Mouse (Mus musculus): Measurements from ENCODE around the gene Ier2. TPM values are rescaled to one million over a fixed set of nuclear protein-coding genes. Genes with fewer than 3 reads are reported as not detected.
A peak's percentile ranks its signal among the peaks of the same experiment; 100 is the strongest.
"Not testable (repeated sequence)": the region's sequence is repeated elsewhere in the genome, so short reads cannot be mapped to it uniquely, and the experiment has no call there.

Gene Ier2
- total RNA-seq, 2 experiments from 2014 or later, result 8.8 to 9.6 TPM

GRCm38 (mm10) chr8:84698929-84699401 is 36.3 kb upstream of the Ier2 start:
- DNase-seq (ENCODE audit: extremely low spot score in 1 of 2, low spot score in 1 of 2), result no peak

DNA sequence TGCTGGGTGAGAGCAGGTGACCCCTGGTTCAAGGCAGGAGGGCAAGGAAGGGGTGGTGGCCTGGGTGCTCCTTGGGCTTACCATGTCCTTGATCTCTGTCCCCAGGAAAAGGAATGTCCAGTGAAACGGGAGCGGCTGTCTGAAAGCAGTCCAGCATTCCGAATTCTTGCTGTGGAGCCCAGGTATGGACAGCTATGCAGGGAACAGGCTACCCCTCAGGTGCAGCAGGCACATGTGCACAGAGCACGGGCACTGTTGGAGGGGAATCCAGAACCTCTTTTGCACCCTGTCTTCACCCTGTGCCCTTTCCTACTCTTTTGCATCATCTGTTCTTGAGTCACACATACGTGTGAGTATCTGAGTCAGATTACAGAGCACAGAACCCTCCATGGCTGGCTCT is 35.6 kb upstream of the Ier2 start:
- DNase-seq (ENCODE audit: extremely low spot score in 1 of 2, low spot score in 1 of 2), result no peak

GRCm38 (mm10) chr8:84697166-84698130 is 34.8 kb upstream of the Ier2 start:
- DNase-seq (ENCODE audit: extremely low spot score in 1 of 2, low spot score in 1 of 2), result no peak

DNA sequence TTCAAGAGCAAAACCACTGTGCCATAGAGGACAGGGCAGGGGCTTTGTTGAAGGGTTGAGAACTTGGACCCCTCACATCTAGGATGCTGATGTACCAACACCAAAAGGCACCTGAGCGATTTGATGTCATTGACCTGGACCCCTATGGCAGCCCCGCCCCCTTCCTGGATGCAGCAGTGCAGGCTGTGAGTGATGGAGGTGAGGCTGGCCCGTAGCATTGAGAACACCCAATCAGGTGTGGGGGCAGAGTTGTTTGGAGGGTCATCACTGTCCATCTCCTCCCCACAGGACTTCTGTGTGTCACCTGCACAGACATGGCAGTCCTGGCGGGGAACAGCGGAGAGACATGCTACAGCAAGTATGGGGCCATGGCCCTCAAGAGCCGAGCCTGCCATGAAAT is 32.5 kb upstream of the Ier2 start:
- DNase-seq (ENCODE audit: extremely low spot score in 1 of 2, low spot score in 1 of 2), result no peak

GRCm38 (mm10) chr8:84693332-84693731 is 30.7 kb upstream of the Ier2 start:
- no peak for DNase-seq (ENCODE audit: extremely low spot score in 1 of 2, low spot score in 1 of 2)

GRCm38 (mm10) chr8:84689091-84689915 is 26.7 kb upstream of the Ier2 start:
- peak; percentile 73 to 77 for DNase-seq (ENCODE audit: extremely low spot score in 1 of 2, low spot score in 1 of 2)

DNA sequence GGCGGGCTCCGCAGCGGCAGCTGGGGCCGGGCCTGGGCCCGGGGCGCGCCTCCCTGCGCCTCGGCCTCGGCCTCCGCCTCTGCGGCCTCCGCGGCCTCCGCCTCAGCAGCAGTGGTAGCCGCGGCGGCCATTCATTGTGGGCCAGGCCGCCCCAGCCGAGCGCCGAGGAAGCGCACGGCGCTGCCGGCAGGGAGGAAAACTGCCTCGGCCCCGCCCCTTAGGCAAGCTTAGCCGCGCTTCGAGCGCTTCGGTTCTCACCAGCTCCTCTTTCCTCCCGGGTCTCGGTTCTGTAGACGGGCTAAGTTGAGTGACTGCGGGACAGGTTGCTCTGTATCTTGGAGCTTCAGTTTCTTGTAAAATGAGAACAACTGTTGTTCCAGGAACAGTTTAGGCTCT is 25.1 kb upstream of the Ier2 start, which contains the start of gene Nacc1:
Gene Nacc1, minus strand, starts transcription at position 158 of the 396 bp plus-strand sequence.
- peak; percentile 67 to 74 for DNase-seq (ENCODE audit: extremely low spot score in 1 of 2, low spot score in 1 of 2)

GRCm38 (mm10) chr8:84687003-84687704 is 24.5 kb upstream of the Ier2 start:
- DNase-seq (ENCODE audit: extremely low spot score in 1 of 2, low spot score in 1 of 2), result no peak

- DNase-seq (ENCODE audit: extremely low spot score in 1 of 2, low spot score in 1 of 2), result peak in 1 of 2 experiments; percentile 47
These were observed 23.7 kb upstream of the Ier2 start, which contains the start of gene Trmt1 for GRCm38 (mm10) chr8:84686191-84687002. Gene Trmt1 (plus strand): TSS chr8:84686307.

DNA sequence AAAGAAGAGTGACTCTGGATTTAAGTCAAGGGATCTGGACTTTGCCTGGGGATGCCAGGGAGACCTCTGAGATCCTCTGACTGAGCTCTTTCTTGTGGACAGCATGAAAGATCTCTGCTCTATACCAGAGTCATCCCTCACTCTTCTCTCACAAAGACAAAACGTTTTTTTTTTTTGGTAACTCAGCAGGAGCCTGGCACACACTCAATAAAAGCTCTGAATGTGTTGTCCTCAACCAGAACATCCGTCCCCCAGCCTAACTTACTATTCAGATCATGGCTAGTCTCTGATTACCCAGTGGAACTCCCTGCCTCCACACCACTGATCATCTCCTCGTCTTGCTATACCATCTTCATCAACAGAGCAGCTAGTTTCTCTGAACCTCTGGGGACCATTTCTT is 21.9 kb upstream of the Ier2 start:
- DNase-seq (ENCODE audit: extremely low spot score in 1 of 2, low spot score in 1 of 2), result no peak

DNA sequence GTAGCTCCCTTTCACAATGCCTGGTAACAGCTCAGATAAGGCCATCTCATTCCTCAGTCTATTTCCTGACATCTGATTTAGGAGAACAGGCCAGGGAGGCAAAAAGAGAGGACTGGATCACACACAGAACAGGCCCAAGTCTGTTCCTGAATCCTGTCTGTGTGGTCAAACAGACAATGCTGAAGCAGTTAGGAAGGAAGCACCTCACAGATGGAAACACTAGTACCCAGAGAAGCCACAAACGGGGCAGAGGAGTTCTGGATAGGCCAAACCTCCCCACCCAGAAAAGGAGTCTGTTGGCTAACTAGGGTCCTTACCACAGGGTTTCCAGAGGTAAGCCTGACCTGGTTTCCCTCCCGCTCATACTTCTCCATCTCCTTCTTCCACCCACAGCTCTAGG is 19.6 kb upstream of the Ier2 start:
- no peak for DNase-seq (ENCODE audit: extremely low spot score in 1 of 2, low spot score in 1 of 2)

GRCm38 (mm10) chr8:84681476-84681875 is 18.8 kb upstream of the Ier2 start:
- no peak for DNase-seq (ENCODE audit: extremely low spot score in 1 of 2, low spot score in 1 of 2)

- no peak for DNase-seq (ENCODE audit: extremely low spot score in 1 of 2, low spot score in 1 of 2)
These were observed 14.7 kb upstream of the Ier2 start for GRCm38 (mm10) chr8:84677305-84677704.

DNA sequence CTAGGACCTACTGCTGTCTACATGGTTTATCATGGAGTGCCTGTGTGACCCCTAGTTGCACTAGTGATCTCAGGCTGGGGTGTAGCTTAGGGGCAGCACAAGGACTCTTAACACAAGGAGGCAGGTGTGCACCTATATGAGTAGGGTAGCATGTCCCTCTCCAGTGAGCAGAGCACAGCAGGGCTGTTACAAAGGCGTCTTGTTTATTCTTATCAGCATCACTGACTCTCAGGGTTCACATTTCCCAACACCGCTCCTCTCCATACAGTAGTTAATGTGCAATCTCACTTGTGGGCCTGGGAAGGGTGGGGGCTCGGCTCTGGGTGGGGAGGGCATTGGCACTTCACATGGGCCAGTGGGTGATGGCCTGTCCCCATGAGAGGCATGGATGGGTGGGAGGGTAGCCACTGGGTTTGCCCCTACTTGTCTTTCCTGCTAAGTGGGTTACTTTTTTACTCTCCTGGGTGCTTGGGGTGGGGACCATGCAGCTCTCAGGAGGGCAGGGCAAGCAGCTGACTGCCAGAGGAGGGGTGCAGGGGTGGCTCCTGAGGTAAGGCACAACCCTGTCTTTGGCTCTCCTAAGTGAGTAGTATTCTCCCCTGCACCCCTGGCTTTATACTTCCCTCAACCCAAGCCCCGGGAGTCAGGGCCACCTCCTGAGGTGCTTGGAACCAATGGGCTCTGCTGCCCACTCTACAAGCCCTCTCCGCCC is 7.8 kb upstream of the Ier2 start:
- not testable (repeated sequence) for DNase-seq (ENCODE audit: extremely low spot score in 1 of 2, low spot score in 1 of 2)

GRCm38 (mm10) chr8:84668731-84669485 is 6.3 kb upstream of the Ier2 start:
- no peak for DNase-seq (ENCODE audit: extremely low spot score in 1 of 2, low spot score in 1 of 2)

DNA sequence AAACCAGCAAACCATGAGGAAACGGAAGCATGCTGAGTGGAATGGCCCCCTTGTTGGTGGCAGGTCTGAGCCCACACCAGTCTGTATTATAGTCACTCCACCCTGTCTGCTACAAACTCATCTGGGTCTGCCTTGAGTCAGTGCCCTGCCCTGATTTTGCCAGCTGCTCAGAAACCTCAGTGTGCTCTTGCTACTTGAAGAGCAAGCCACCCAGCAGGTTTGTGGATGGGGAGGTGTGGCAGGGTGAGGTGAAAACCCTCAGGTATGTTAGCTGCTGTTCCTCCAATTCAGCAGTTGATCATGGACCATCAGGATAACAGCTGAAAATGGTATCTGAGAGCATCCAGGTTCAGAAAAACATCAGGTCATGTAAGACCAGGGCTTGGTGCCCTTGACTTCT is 5.4 kb upstream of the Ier2 start:
- DNase-seq (ENCODE audit: extremely low spot score in 1 of 2, low spot score in 1 of 2), result no peak

GRCm38 (mm10) chr8:84665385-84665893 is 2.8 kb upstream of the Ier2 start:
- no peak for DNase-seq (ENCODE audit: extremely low spot score in 1 of 2, low spot score in 1 of 2)
